Mouse (Mus musculus): ENCODE measurements around the gene Tedc2.

GRCm38 (mm10) chr17:24223513-24223912, 2.9 kb upstream of the Tedc2 start:
- TF ChIP-seq CTCF (IDR thresholded peaks at IDR 0.05 in 2 of 3, conservative IDR thresholded peaks at IDR 0.05 in 1 of 3; ENCODE audit: control insufficient read depth in 1 of 3, insufficient read depth in 1 of 3, low read depth in 2 of 3, low read length in 3 of 3, poor library complexity in 1 of 3, severe bottlenecking in 1 of 3): no peak
- TF ChIP-seq USF2 (IDR thresholded peaks at IDR 0.05; ENCODE audit: borderline replicate concordance in 1 of 2, insufficient read depth in 1 of 2, low read depth in 1 of 2, low read length in 2 of 2): no peak
- no peak for TF ChIP-seq MXI1 (IDR thresholded peaks at IDR 0.05; ENCODE audit: low read depth, low read length)
- no peak for TF ChIP-seq MAFK (IDR thresholded peaks at IDR 0.05; ENCODE audit: borderline replicate concordance, low read depth, low read length)
- no peak for TF ChIP-seq KAT2A (conservative IDR thresholded peaks at IDR 0.05; ENCODE audit: low read depth, low read length)
- no peak for TF ChIP-seq JUND (IDR thresholded peaks at IDR 0.05; ENCODE audit: low read depth, low read length)
- TF ChIP-seq ZNF384 (IDR thresholded peaks at IDR 0.05; ENCODE audit: low read depth, low read length): no peak
- no peak for TF ChIP-seq POLR2A (IDR thresholded peaks at IDR 0.05; ENCODE audit: control insufficient read depth in 1 of 2, insufficient read depth in 1 of 2, low read depth in 1 of 2, low read length in 2 of 2, poor library complexity in 1 of 2)
- TF ChIP-seq RAD21 (IDR thresholded peaks at IDR 0.05; ENCODE audit: low read depth, low read length): no peak
- no peak for TF ChIP-seq TBP (IDR thresholded peaks at IDR 0.05; ENCODE audit: low read depth, low read length)
- TF ChIP-seq ZC3H11A (IDR thresholded peaks at IDR 0.05; ENCODE audit: low read depth, low read length): no peak

Data from MEL (cell line).